Mouse (Mus musculus) spleen, adult 2 months (tissue): ENCODE measurements at regions not wholly inside any gene's neighbourhood (a gene's known extent, or its start where the extent isn't known, plus 50 kb on each side); places are given as distances from the start of the nearest gene placed in this dataset.

Experiments used
- CTCF ChIP-seq: fragments of 200-500 bp; IDR thresholded peaks from 2 replicates; pipeline ENCODE4 v1.5.1; 2011; ENCODE audit warnings: mild to moderate bottlenecking, inconsistent platforms; ENCODE audit not compliant: insufficient read depth, insufficient read length, insufficient replicate concordance; ENCODE audit errors: extremely low read depth
- POLR2A ChIP-seq: fragments of 200-500 bp; IDR thresholded peaks from 2 replicates; pipeline ENCODE4 v1.6.1; 2011; ENCODE audit warnings: low read depth, low read length, inconsistent platforms

GRCm38 (mm10) chr14:76911271-76911670, 125.3 kb upstream of the Ccdc122 start:
- TF ChIP-seq POLR2A, result no peak
- TF ChIP-seq CTCF, result no peak
